Mouse (Mus musculus) frontal cortex, adult 2 months (tissue): ENCODE measurements around the gene Brk1. TPM values are rescaled to one million over a fixed set of nuclear protein-coding genes. Genes with fewer than 3 reads are reported as not detected.

Source experiments
- DNase-seq, 2 experiments: peaks; one replicate each; pipeline ENCODE4 v3.0.0; 2022; ENCODE audit warnings: low spot score in 1 of 2; ENCODE audit errors: extremely low spot score in 1 of 2
- polyA plus RNA-seq: library from polyadenylated mRNA; depleted of rRNA; stranded (reverse); fragments of >200 nt; gene quantifications from 2 replicates; pipeline ENCODE4 v1.2.3, GENCODE M21; 2012; rRNA removed

The Brk1 gene
- polyA plus RNA-seq: 371 and 428 TPM in 2 replicates

- peak; percentile 82 to 94 for DNase-seq
These were observed at the start of gene Brk1 for GRCm38 (mm10) chr6:113604432-113605223. Gene Brk1 (plus strand): TSS chr6:113604772.

- DNase-seq: peak in 1 of 2 experiments; percentile 37
These were observed 44.8 kb upstream of the Brk1 start for GRCm38 (mm10) chr6:113559736-113560135.

- DNase-seq: no peak
These were observed 40.0 kb upstream of the Brk1 start for GRCm38 (mm10) chr6:113564557-113564956.

- peak; percentile 78 to 81 for DNase-seq
These were observed 28.5 kb upstream of the Brk1 start for GRCm38 (mm10) chr6:113576044-113576443.

- DNase-seq: no peak
These were observed 25.3 kb upstream of the Brk1 start for GRCm38 (mm10) chr6:113579306-113579705.

GRCm38 (mm10) chr6:113583023-113583422 lies 21.5 kb upstream of the Brk1 start:
- peak in 1 of 2 experiments; percentile 67 for DNase-seq

- peak in 1 of 2 experiments; percentile 41 for DNase-seq
These were observed 19.5 kb upstream of the Brk1 start for GRCm38 (mm10) chr6:113585065-113585464.

GRCm38 (mm10) chr6:113586466-113587183 lies 17.9 kb upstream of the Brk1 start:
- DNase-seq: no peak

- DNase-seq: no peak
These were observed 11.9 kb upstream of the Brk1 start for GRCm38 (mm10) chr6:113592637-113593036.

- DNase-seq: no peak
These were observed 6.6 kb upstream of the Brk1 start for GRCm38 (mm10) chr6:113597945-113598344.

GRCm38 (mm10) chr6:113599833-113600232 lies 4.7 kb upstream of the Brk1 start:
- DNase-seq: no peak

GRCm38 (mm10) chr6:113600543-113601139 lies 3.9 kb upstream of the Brk1 start, which contains the start of gene Fancd2os:
Gene Fancd2os (minus strand): TSS chr6:113600715.
- no peak for DNase-seq

GRCm38 (mm10) chr6:113602821-113603220 lies 1.8 kb upstream of the Brk1 start:
- no peak for DNase-seq

- DNase-seq: no peak
These were observed 579 bp upstream of the Brk1 start for GRCm38 (mm10) chr6:113603993-113604392.

GRCm38 (mm10) chr6:113605224-113605545 lies 613 bp downstream of the Brk1 start:
- no peak for DNase-seq

GRCm38 (mm10) chr6:113608871-113609270 lies 4.3 kb downstream of the Brk1 start:
- DNase-seq: no peak

GRCm38 (mm10) chr6:113609293-113609692 lies 4.7 kb downstream of the Brk1 start:
- peak in 1 of 2 experiments; percentile 52 for DNase-seq

GRCm38 (mm10) chr6:113612258-113612969 lies 7.8 kb downstream of the Brk1 start:
- peak; percentile 74 to 79 for DNase-seq

- no peak for DNase-seq
These were observed 9.6 kb downstream of the Brk1 start for GRCm38 (mm10) chr6:113614152-113614551.

GRCm38 (mm10) chr6:113614997-113615396 lies 10.4 kb downstream of the Brk1 start:
- DNase-seq: no peak

- no peak for DNase-seq
These were observed 10.9 kb downstream of the Brk1 start for GRCm38 (mm10) chr6:113615489-113615888.
